ENCODE assay signal across 11 mouse cellular contexts in genomic region chr17:13667006-13667405, GRCm38 (mm10).
A peak's percentile ranks its signal among the peaks of the same experiment; 100 is the strongest.
DNase-seq lines count a peak whose midpoint lies in the region; ATAC-seq and TF ChIP-seq lines count a peak whose summit lies in the region.
"Had no signal": no experiment of that assay in that cellular context is flagged by ENCODE, and none has a peak within 500 bp of the region (broad histone marks: within the 10 kb centered on the region; RNA-seq: fewer than 3 reads in every experiment).

No protein-coding gene starts in this region.

- no peak for TF ChIP-seq CTCF in liver, postnatal 0 days (IDR thresholded peaks at IDR 0.05; ENCODE audit: low read depth)
- no peak for TF ChIP-seq CTCF in lung, adult 2 months (IDR thresholded peaks at IDR 0.05; ENCODE audit: insufficient read depth, low read length)
- TF ChIP-seq CTCF in heart, adult 2 months (IDR thresholded peaks at IDR 0.05), result no peak

- no peaks in the 10 kb centered on the region for H3K79me2 ChIP-seq in heart, adult 2 months (replicated peaks; ENCODE audit: control insufficient read depth, insufficient read depth, low read length)

- H3K4me2 ChIP-seq in forebrain, embryonic 16.5 days (ENCODE audit: low read length), result no peak overlapping the region
- H3K4me2 ChIP-seq in midbrain, embryonic 13.5 days (replicated peaks), result no peak overlapping the region
- H3K4me2 ChIP-seq in liver, postnatal 0 days (ENCODE audit: low read depth, low read length), result no peak overlapping the region
- H3K4me2 ChIP-seq: heart, embryonic 13.5 days had no signal

- ATAC-seq in forebrain, embryonic 16.5 days, result no peak; the same call in 1 of the 2 replicates
- peak; percentile 11; the same call in 1 of the 2 replicates for ATAC-seq in midbrain, embryonic 13.5 days
- no peak for ATAC-seq in liver, postnatal 0 days
- ATAC-seq in megakaryocyte progenitor cell, adult 5-6 weeks (replicated peaks; ENCODE audit: poor library complexity), result no peak

- no peak for TF ChIP-seq POLR2A in lung, adult 2 months (IDR thresholded peaks at IDR 0.05; ENCODE audit: borderline replicate concordance, extremely low read depth, low read depth, low read length)
- no peak for TF ChIP-seq POLR2A in heart, adult 2 months (IDR thresholded peaks at IDR 0.05; ENCODE audit: insufficient read depth, low read depth, low read length)

- no peak overlapping the region for H3K4me3 ChIP-seq in forebrain, embryonic 16.5 days (replicated peaks; ENCODE audit: low read length)
- H3K4me3 ChIP-seq in midbrain, embryonic 13.5 days (replicated peaks), result no peak overlapping the region
- H3K4me3 ChIP-seq in liver, postnatal 0 days (ENCODE audit: low read depth, low read length), result no peak overlapping the region
- H3K4me3 ChIP-seq in lung, adult 2 months (replicated peaks; ENCODE audit: extremely low read depth, low read depth, low read length), result no peak overlapping the region
- no peak overlapping the region for H3K4me3 ChIP-seq in heart, adult 2 months
- H3K4me3 ChIP-seq: heart, embryonic 13.5 days; limb, embryonic 10.5 days had no signal

- peaks cover 44% of the 10 kb centered on the region for H3K4me1 ChIP-seq in forebrain, embryonic 16.5 days (replicated peaks; ENCODE audit: control insufficient read depth, insufficient read depth, low read length)
- H3K4me1 ChIP-seq in midbrain, embryonic 13.5 days (replicated peaks), result peaks cover 55% of the 10 kb centered on the region
- no peaks in the 10 kb centered on the region for H3K4me1 ChIP-seq in liver, postnatal 0 days (ENCODE audit: insufficient read depth)
- H3K4me1 ChIP-seq in lung, adult 2 months (ENCODE audit: control insufficient read depth, insufficient read depth, low read length), result peaks cover 10% of the 10 kb centered on the region; the same call in 1 of the 2 replicates
- H3K4me1 ChIP-seq in heart, adult 2 months (ENCODE audit: control insufficient read depth, insufficient read depth, low read length), result peaks cover 3% of the 10 kb centered on the region

- no peaks in the 10 kb centered on the region for H3K9me3 ChIP-seq in forebrain, embryonic 16.5 days (ENCODE audit: control insufficient read depth, low read length)
- H3K9me3 ChIP-seq in midbrain, embryonic 13.5 days, result no peaks in the 10 kb centered on the region
- H3K9me3 ChIP-seq in liver, postnatal 0 days (ENCODE audit: low read length), result no peaks in the 10 kb centered on the region
- H3K9me3 ChIP-seq: heart, embryonic 13.5 days; limb, embryonic 10.5 days had no signal

- H3K27me3 ChIP-seq in forebrain, embryonic 16.5 days (replicated peaks; ENCODE audit: control insufficient read depth, insufficient read depth, low read length), result no peaks in the 10 kb centered on the region
- H3K27me3 ChIP-seq in midbrain, embryonic 13.5 days, result no peaks in the 10 kb centered on the region
- H3K27me3 ChIP-seq in liver, postnatal 0 days (ENCODE audit: insufficient read depth, low read length), result no peaks in the 10 kb centered on the region
- no peaks in the 10 kb centered on the region for H3K27me3 ChIP-seq in heart, adult 2 months (ENCODE audit: control insufficient read depth, insufficient read depth, low read length)
- H3K27me3 ChIP-seq: heart, embryonic 13.5 days had no signal

- 0 out of 2 replicates have a peak overlapping the region, but pooled peaks have one; percentile 6 for H3K9ac ChIP-seq in forebrain, embryonic 16.5 days (replicated peaks; ENCODE audit: low read depth, low read length)
- H3K9ac ChIP-seq in midbrain, embryonic 13.5 days (replicated peaks), result peak overlapping the region; percentile 39; the same call in 1 of the 2 replicates
- H3K9ac ChIP-seq in liver, postnatal 0 days (replicated peaks), result no peak overlapping the region
- H3K9ac ChIP-seq in heart, adult 2 months (ENCODE audit: low read depth, low read length), result no peak overlapping the region
- H3K9ac ChIP-seq: heart, embryonic 13.5 days had no signal

- peak overlapping the region; percentile 95 for H3K27ac ChIP-seq in forebrain, embryonic 16.5 days (ENCODE audit: low read length)
- H3K27ac ChIP-seq in midbrain, embryonic 13.5 days, result peak overlapping the region; percentile 97
- H3K27ac ChIP-seq in liver, postnatal 0 days (ENCODE audit: low read depth), result no peak overlapping the region
- H3K27ac ChIP-seq in heart, adult 2 months, result no peak overlapping the region
- H3K27ac ChIP-seq: heart, embryonic 13.5 days; limb, embryonic 10.5 days had no signal

- WGBS in forebrain, embryonic 16.5 days, result 25% methylated on average over 3 of the region's 3 CpGs
- WGBS in midbrain, embryonic 13.5 days, result 17% methylated on average over 3 of the region's 3 CpGs
- WGBS in liver, postnatal 0 days (ENCODE audit: insufficient replicate concordance), result 55% methylated on average over 3 of the region's 3 CpGs
- WGBS in lung, adult 2 months, result 71% methylated on average over 3 of the region's 3 CpGs
- WGBS in heart, adult 2 months, result 58% methylated on average over 3 of the region's 3 CpGs

- no peaks in the 10 kb centered on the region for H3K36me3 ChIP-seq in forebrain, embryonic 16.5 days (ENCODE audit: control insufficient read depth, insufficient read depth)
- no peaks in the 10 kb centered on the region for H3K36me3 ChIP-seq in midbrain, embryonic 13.5 days
- no peaks in the 10 kb centered on the region for H3K36me3 ChIP-seq in liver, postnatal 0 days (replicated peaks; ENCODE audit: insufficient read depth, low read length)
- no peaks in the 10 kb centered on the region for H3K36me3 ChIP-seq in heart, adult 2 months (ENCODE audit: control insufficient read depth, insufficient read depth, low read length)
- H3K36me3 ChIP-seq: heart, embryonic 13.5 days; limb, embryonic 10.5 days had no signal

- intact Hi-C loops in heart, adult 2 months (cut with DNase I), result no loop called here

- peak; percentile 87 for DNase-seq in R1 (ENCODE audit: low read depth, low spot score)
- DNase-seq in brain, adult 2 months (ENCODE audit: low read depth, low spot score), result peak; percentile 59
- no peak for DNase-seq in liver, postnatal 0 days
- no peak for DNase-seq in lung, adult 2 months
- no peak for DNase-seq in heart, adult 2 months
- DNase-seq: kidney, postnatal 25 days had no signal

- TF ChIP-seq EP300 in liver, postnatal 0 days (IDR thresholded peaks at IDR 0.05; ENCODE audit: low read depth), result no peak
- no peak for TF ChIP-seq EP300 in heart, adult 2 months (IDR thresholded peaks at IDR 0.05; ENCODE audit: insufficient read depth, low read depth, low read length)

Comparison
In these comparisons a context has a peak if more than half of its experiments do, and no peak if none do; other contexts are left out.
1. DNase-seq: peak in R1 (single experiment) and brain, adult 2 months (single experiment); none in liver, postnatal 0 days (single experiment), lung, adult 2 months (single experiment) and heart, adult 2 months (0 of 2).
2. H3K27ac ChIP-seq: peak in forebrain, embryonic 16.5 days (single experiment) and midbrain, embryonic 13.5 days (single experiment); none in liver, postnatal 0 days (single experiment) and heart, adult 2 months (single experiment).
3. H3K9ac ChIP-seq: peak in forebrain, embryonic 16.5 days (single experiment) and midbrain, embryonic 13.5 days (single experiment); none in liver, postnatal 0 days (single experiment) and heart, adult 2 months (single experiment).